Mouse (Mus musculus) urinary bladder, postnatal 4 days (tissue): Measurements from ENCODE around the gene Zfp981.
"Not testable (repeated sequence)": the region's sequence is repeated elsewhere in the genome, so short reads cannot be mapped to it uniquely, and the experiment has no call there.

ENCODE experiments used
- DNase-seq, 2 experiments: peaks; one replicate each; pipeline ENCODE4 v3.0.0; 2021 to 2022; ENCODE audit warnings: low spot score in 2 of 2

Zfp981 gene

GRCm38 (mm10) chr4:146501727-146502126 lies at the start of gene Zfp981:
TSS of gene Zfp981 (plus strand) at chr4:146502027.
- not testable (repeated sequence) for DNase-seq

GRCm38 (mm10) chr4:146452576-146452975 lies 49.3 kb upstream of the Zfp981 start:
- peak in 1 of 2 experiments; percentile 65 for DNase-seq

- peak in 1 of 2 experiments; percentile 61 for DNase-seq
Measured at GRCm38 (mm10) chr4:146454170-146454569, 47.7 kb upstream of the Zfp981 start.

- peak in 1 of 2 experiments; percentile 71 for DNase-seq
Measured at GRCm38 (mm10) chr4:146454896-146455295, 46.9 kb upstream of the Zfp981 start.

DNA sequence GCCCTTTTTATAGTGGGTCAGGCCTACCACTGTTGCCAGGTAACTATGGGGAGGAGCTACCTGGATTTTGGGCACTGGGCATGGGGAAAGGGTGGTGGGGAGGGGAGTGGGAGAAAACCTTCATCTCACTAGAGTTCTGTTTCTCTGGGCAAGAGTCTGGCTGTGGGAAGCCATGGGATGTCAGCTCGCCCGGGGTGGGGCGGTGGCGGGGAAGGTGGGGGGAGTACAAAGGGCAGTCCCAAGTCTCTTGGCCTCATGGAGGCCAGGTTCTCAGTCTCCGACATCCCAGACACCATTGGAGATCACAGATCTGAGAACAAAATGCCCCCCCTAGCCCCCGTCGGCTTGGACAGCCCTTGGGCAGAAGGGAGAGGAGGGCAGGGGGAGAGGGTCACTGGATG lies 46.5 kb upstream of the Zfp981 start:
- DNase-seq = peak in 1 of 2 experiments; percentile 78

DNA sequence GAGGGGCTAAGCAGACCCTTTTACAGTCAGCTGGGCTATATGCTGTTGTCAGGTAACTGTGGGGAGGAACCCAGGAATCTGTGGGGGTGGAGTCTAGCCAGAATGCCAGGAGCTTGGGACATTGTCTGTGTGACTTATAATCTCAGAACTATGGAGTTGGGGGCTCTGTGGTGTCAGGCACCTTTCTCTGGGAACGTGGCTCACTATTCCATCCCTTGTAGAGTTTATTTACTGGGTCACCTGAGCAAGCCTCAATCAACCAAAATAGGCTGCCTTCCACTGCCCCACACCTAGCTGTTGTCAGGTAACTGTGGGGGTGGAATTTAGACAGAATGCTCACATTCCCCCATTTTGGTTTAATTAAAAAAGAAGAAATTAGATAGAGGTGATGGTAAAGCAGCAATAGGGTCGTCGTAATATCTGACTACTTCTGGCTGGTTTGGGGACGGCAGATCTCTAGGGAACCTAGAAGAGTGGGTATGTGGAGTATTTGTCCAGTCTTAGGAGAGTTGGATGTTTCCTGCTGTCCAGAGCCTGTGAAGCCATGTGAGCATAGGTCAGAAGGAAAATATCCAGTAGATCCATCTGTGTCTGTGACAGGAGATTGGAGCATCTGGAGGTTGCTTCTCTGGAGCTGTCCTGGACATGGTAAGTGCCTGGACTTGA lies 45.6 kb upstream of the Zfp981 start:
- DNase-seq = peak in 1 of 2 experiments; percentile 61

DNA sequence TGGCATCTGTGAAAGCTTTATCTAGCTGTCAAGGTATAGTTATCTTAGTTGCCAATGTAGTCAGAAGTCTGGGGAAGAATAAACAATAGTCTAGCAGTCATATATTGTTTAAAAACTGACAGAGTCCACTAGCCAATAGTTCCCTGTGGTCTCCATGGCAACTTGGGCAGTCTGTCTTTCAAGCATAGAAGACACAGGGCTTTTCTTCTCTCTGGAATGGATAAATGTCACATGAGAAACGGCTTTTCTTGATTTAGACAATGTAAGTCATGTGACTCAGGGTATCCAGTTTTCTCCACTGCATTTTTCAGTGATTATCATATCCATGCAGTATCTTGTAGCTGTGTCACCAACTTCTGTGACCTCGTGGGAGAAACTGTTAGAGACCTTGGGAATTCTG lies 44.7 kb upstream of the Zfp981 start:
- DNase-seq = no peak

GRCm38 (mm10) chr4:146457720-146458119 lies 44.1 kb upstream of the Zfp981 start:
- peak in 1 of 2 experiments; percentile 61 for DNase-seq

- DNase-seq = peak in 1 of 2 experiments; percentile 60
Measured at GRCm38 (mm10) chr4:146459822-146460221, 42.0 kb upstream of the Zfp981 start.

DNA sequence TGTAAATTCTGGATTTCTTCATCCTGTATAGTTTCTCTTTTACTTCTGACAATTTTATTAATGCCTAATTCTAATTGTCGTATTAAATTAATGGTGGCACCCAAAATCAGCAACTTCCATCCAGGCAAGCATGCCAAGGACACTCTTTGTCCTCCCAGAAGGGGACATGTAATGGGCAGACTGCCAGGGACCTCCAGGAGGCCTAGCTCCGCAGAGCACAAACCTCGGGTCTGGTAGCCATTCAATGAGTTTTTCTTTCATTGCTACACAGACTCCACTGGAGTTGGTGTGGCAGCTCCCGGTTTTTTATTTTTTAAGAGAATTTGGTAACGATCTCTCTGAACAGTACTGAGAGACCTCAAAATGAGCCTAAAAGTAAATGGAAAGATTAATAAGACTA lies 41.1 kb upstream of the Zfp981 start:
- peak in 1 of 2 experiments; percentile 71 for DNase-seq

- peak in 1 of 2 experiments; percentile 63 for DNase-seq
Measured at GRCm38 (mm10) chr4:146463649-146464351, 38.0 kb upstream of the Zfp981 start.

DNA sequence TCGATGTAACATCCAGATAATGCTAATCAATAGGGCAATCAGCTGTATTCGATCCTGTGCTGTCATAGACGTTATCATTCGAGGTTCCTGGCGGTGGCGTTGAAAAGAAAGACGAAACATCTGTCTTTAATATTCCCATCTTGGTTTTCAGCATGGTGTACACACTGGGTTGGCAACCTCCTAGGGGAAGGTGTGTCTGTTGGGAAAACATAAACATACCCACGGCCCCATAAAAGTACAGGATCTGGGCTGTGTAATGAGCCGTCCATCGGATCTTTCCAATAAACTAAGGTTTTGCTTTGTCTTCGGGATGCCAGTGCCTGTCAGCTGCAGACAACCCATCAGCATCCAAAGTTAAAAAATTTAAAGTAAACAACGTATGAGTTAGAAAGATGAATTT lies 31.8 kb upstream of the Zfp981 start:
- DNase-seq = not testable (repeated sequence)

DNA sequence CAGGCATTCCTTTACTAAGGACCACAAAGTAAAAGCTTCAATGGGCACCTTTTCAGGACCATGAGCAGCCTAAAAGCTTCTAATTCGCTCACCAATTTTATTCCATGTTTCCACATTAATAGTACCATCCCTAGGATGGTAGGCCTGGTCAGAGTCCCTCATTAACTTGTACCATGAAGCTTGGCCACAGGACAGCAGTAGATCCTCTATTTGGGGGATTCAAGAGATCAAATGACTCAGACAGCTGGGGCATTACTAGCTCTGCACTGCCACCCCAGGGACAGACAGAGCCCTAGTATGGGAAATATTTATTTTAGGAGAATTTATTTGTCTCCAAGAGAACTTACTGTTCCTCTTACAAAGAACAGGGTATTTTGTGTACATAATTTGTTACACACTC lies 27.6 kb upstream of the Zfp981 start:
- not testable (repeated sequence) for DNase-seq

DNA sequence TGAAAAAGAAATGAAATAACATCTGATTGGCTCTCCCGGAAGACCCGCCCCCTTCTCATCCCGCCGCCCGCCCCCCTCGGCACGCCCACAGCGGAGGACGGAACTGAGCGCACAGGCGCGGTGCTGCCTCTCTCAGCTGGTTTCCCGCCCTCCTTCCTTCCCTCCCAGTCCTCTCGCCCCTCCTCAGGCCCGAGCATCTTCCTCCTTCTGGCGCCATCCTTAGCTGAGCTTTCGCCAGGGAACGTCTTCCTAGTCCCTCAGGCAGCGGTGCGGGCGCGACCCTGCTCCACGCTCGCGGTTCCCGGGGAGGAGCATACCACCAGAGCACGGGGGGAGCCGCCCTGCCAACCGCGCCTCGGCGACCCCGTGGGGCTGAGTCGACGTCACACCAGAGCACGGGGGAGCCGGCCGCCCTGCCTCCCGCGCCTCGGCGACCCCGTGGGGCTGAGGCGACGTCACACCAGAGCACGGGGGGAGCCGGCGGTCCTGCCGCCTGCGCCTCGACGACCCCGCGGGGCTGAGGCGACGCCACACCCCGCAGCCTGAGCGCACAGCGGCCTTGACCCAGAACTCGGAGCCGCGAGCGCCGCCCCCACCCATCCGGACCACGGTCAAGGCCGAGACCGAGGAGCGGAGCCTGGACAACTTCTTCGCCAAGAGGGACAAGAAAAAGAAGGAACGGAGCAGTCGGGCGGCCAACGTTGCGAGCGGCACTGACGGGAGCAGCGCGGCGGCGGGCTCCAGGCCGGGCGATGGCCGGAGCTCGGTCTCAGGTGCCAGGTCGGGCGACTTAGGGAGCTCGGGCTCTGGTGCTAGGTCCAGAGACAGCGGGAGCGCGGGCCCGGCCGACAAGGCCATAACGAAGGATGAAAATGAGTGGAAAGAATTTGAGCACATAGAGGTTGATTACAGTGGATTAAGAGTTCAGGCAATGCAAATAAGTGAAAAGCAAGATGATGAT lies 26.8 kb upstream of the Zfp981 start:
- DNase-seq = not testable (repeated sequence)

GRCm38 (mm10) chr4:146476260-146476659 lies 25.6 kb upstream of the Zfp981 start:
- DNase-seq = not testable (repeated sequence)

- not testable (repeated sequence) for DNase-seq
Measured at GRCm38 (mm10) chr4:146476959-146477358, 24.9 kb upstream of the Zfp981 start.

- peak in 1 of 2 experiments; percentile 70 for DNase-seq
Measured at GRCm38 (mm10) chr4:146480376-146481096, 21.3 kb upstream of the Zfp981 start.

DNA sequence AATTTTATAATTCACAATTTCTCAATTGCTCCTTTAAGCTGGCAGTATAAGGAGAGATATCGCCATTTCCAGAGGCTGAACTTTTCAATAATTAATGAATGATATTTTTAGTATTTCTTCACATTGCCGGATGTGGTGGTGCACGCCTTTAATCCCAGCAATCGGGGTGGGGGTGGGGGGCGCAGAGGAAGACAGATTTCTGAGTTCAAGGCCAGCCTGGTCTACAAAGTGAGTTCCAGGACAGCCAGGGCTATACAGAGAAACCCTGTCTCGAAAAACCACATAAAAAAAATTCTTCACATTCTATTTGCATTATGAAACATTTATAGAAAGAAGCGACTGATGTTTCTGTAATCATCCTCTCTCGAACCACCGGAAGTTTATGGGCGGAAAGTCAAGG lies 19.3 kb upstream of the Zfp981 start:
- DNase-seq = not testable (repeated sequence)

DNA sequence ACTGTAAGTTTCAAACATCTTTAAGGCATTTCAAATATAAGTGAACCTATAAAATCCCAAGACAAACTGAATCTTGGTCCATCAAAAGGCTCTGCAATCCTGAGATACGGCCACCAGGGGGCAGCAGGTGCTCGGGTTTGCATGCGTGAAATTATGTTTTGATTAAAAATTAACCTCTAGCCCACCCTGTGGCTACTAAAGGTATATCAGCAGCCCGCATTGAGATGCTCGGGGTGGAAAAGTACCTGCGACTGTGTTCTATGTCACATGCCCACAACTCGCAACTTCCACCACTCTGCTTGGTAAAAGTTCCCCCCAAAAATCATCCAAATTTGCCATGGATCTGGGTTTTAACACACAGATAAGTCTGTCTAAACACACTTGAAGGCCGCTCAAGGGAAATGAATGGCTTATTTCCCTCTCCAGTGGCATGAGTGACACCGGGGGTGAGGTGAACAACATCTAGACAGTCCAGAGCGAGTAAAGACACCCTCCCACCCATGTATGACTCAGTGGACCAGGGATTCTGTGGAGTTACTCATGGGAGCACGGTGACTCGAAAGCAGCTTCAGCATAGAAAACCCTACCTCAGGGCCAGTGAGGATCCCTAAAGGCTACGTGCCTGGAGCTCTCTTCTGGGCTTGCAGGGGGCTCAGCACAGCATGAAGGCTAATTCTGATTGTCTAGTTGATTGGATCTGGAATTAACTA lies 18.1 kb upstream of the Zfp981 start:
- peak in 1 of 2 experiments; percentile 65 for DNase-seq

GRCm38 (mm10) chr4:146484676-146485075 lies 17.2 kb upstream of the Zfp981 start:
- DNase-seq = not testable (repeated sequence)
